Mouse (Mus musculus) heart, postnatal 14 days (tissue): ENCODE measurements at regions not wholly inside any gene's neighbourhood (a gene's known extent, or its start where the extent isn't known, plus 50 kb on each side); places are given as distances from the start of the nearest gene placed in this dataset.
A peak's percentile ranks its signal among the peaks of the same experiment; 100 is the strongest.
"Not testable (repeated sequence)": the region's sequence is repeated elsewhere in the genome, so short reads cannot be mapped to it uniquely, and the experiment has no call there.

Source experiments
- DNase-seq, 2 experiments: peaks; one replicate each; pipeline ENCODE4 v3.0.0; 2021 to 2022
- intact Hi-C: fragments of 180-260 bp; cut with DNase I; formaldehyde crosslinking; loops from one replicate; pipeline ENCODE4 v1.15.1; 2025

GRCm38 (mm10) chr3:49686182-49686895, 70.8 kb downstream of the Pcdh18 start:
- intact Hi-C loops: no loop called here

GRCm38 (mm10) chr3:49674921-49675320, 82.2 kb downstream of the Pcdh18 start:
- no peak for DNase-seq
- intact Hi-C loops: no loop called here

More at GRCm38 (mm10) chr3:49686182-49686895, 70.8 kb downstream of the Pcdh18 start:
- no peak for DNase-seq

GRCm38 (mm10) chr3:49672685-49673184, 84.4 kb downstream of the Pcdh18 start:
- intact Hi-C loops: no loop called here
- no peak for DNase-seq

GRCm38 (mm10) chr3:49667543-49668338, 89.4 kb downstream of the Pcdh18 start:
- peak; percentile 19 to 25 for DNase-seq
- intact Hi-C loops: no loop called here

- intact Hi-C loops: no loop called here
- no peak for DNase-seq
These were observed 90.6 kb downstream of the Pcdh18 start for GRCm38 (mm10) chr3:49666516-49666915.

GRCm38 (mm10) chr3:49648895-49649175, 108.3 kb downstream of the Pcdh18 start:
- intact Hi-C loops: no loop called here

GRCm38 (mm10) chr3:49648040-49648894, 108.9 kb downstream of the Pcdh18 start:
- intact Hi-C loops: no loop called here

More at GRCm38 (mm10) chr3:49648895-49649175, 108.3 kb downstream of the Pcdh18 start:
- DNase-seq: no peak

GRCm38 (mm10) chr3:49644993-49645392, 112.1 kb downstream of the Pcdh18 start:
- DNase-seq: no peak
- intact Hi-C loops: no loop called here

More at GRCm38 (mm10) chr3:49648040-49648894, 108.9 kb downstream of the Pcdh18 start:
- DNase-seq: no peak

- intact Hi-C loops: no loop called here
- DNase-seq: no peak
These were observed 113.3 kb downstream of the Pcdh18 start for GRCm38 (mm10) chr3:49643871-49644270.

GRCm38 (mm10) chr3:49641966-49642758, 115.0 kb downstream of the Pcdh18 start:
- intact Hi-C loops: no loop called here
- DNase-seq: peak; percentile 36 to 58

GRCm38 (mm10) chr3:49641411-49641810, 115.7 kb downstream of the Pcdh18 start:
- no peak for DNase-seq
- intact Hi-C loops: no loop called here

GRCm38 (mm10) chr3:49638601-49639000, 118.5 kb downstream of the Pcdh18 start:
- intact Hi-C loops: loop anchor here (5.0 kb wide), 1 partner anchor 119 kb away; the partner anchor contains the start of gene Pcdh18
- no peak for DNase-seq

- DNase-seq: no peak
- intact Hi-C loops: loop anchor here (5.0 kb wide), 1 partner anchor 121 kb away; the partner anchor contains the start of gene Pcdh18
These were observed 120.4 kb downstream of the Pcdh18 start for GRCm38 (mm10) chr3:49636676-49637075.

GRCm38 (mm10) chr3:49592706-49593451, 164.2 kb downstream of the Pcdh18 start:
- intact Hi-C loops: no loop called here
- DNase-seq: no peak

- DNase-seq: no peak
- intact Hi-C loops: no loop called here
These were observed 166.9 kb downstream of the Pcdh18 start for GRCm38 (mm10) chr3:49590234-49590633.

GRCm38 (mm10) chr3:49586531-49587168, 170.5 kb downstream of the Pcdh18 start:
- DNase-seq: no peak
- intact Hi-C loops: no loop called here

- intact Hi-C loops: not testable (repeated sequence)
- DNase-seq: peak in 1 of 2 experiments; percentile 7
These were observed 171.2 kb downstream of the Pcdh18 start for GRCm38 (mm10) chr3:49585962-49586361.
